38 mouse cellular contexts compared by ENCODE assay signal in the genomic region with DNA sequence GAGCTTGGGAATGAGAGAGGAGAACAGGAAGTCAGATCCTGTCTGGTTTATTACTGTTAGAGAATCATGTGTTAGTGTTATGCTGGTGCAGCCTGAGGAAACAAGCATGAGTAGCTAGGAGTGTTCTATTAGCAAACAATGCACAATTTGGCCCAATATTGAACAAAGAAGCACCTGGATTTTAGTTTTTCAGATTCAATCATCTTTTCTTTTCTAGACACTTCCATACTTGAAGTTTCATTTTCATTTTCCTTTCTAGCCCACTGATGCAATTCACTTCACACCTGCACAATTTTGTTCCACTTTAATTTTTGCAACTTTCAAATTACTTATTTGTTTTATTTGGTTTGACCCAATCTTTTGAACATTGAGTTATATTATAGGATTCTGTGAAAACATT. TPM values are rescaled to one million over a fixed set of nuclear protein-coding genes. Genes with fewer than 3 reads are reported as not detected.
"Had no signal": no experiment of that assay in that cellular context is flagged by ENCODE, and none has a peak within 500 bp of the region (broad histone marks: within the 10 kb centered on the region; RNA-seq: fewer than 3 reads in every experiment).

No protein-coding gene starts in this region.

- H3K4me3 ChIP-seq: embryonic facial prominence, embryonic 10.5 days; embryonic facial prominence, embryonic 12.5 days; embryonic facial prominence, embryonic 13.5 days; embryonic facial prominence, embryonic 15.5 days; erythroblast, embryonic 14.5 days; forebrain, embryonic 10.5 days; forebrain, embryonic 12.5 days; forebrain, embryonic 13.5 days; forebrain, embryonic 15.5 days; gastrocnemius, adult 2 months; heart, adult 2 months; heart, embryonic 10.5 days had no signal

- H3K36me3 ChIP-seq: embryonic facial prominence, embryonic 10.5 days; embryonic facial prominence, embryonic 12.5 days; embryonic facial prominence, embryonic 13.5 days; embryonic facial prominence, embryonic 15.5 days; forebrain, embryonic 10.5 days; forebrain, embryonic 12.5 days; forebrain, embryonic 15.5 days; heart, embryonic 10.5 days had no signal

- H3K9me3 ChIP-seq: embryonic facial prominence, embryonic 10.5 days; embryonic facial prominence, embryonic 12.5 days; embryonic facial prominence, embryonic 13.5 days; embryonic facial prominence, embryonic 15.5 days; forebrain, embryonic 10.5 days; forebrain, embryonic 12.5 days; forebrain, embryonic 13.5 days; forebrain, embryonic 15.5 days; heart, embryonic 10.5 days had no signal

- H3K9ac ChIP-seq: embryonic facial prominence, embryonic 12.5 days; embryonic facial prominence, embryonic 13.5 days; embryonic facial prominence, embryonic 15.5 days; forebrain, embryonic 12.5 days; forebrain, embryonic 13.5 days; forebrain, embryonic 15.5 days; forebrain, postnatal 0 days had no signal

- H3K4me2 ChIP-seq: embryonic facial prominence, embryonic 12.5 days; embryonic facial prominence, embryonic 13.5 days; embryonic facial prominence, embryonic 15.5 days; forebrain, embryonic 12.5 days; forebrain, embryonic 13.5 days; forebrain, embryonic 15.5 days had no signal

- H3K27ac ChIP-seq: embryonic facial prominence, embryonic 10.5 days; embryonic facial prominence, embryonic 12.5 days; embryonic facial prominence, embryonic 13.5 days; embryonic facial prominence, embryonic 15.5 days; forebrain, embryonic 10.5 days; forebrain, embryonic 12.5 days; forebrain, embryonic 13.5 days; forebrain, embryonic 15.5 days; gastrocnemius, adult 2 months; heart, adult 2 months; heart, embryonic 10.5 days had no signal

- DNase-seq: cerebellum, adult 9-10 months; cerebellum, adult 9-11 months; cerebellum, postnatal 10 days; cerebellum, postnatal 14 days; cerebellum, postnatal 25 days; cerebellum, postnatal 36 days; embryo, embryonic 11 days; forebrain, postnatal 0 days; gastrocnemius, adult 2 months; gastrocnemius, postnatal 14 days; gastrocnemius, postnatal 25 days; gastrocnemius, postnatal 36 days; heart, adult 11 months; heart, adult 18-20 months; heart, adult 2 months had no signal

- H3K4me1 ChIP-seq: embryonic facial prominence, embryonic 10.5 days; embryonic facial prominence, embryonic 12.5 days; embryonic facial prominence, embryonic 13.5 days; embryonic facial prominence, embryonic 15.5 days; forebrain, embryonic 10.5 days; forebrain, embryonic 12.5 days; forebrain, embryonic 13.5 days; forebrain, embryonic 15.5 days; heart, embryonic 10.5 days had no signal

- H3K27me3 ChIP-seq: embryonic facial prominence, embryonic 12.5 days; embryonic facial prominence, embryonic 13.5 days; embryonic facial prominence, embryonic 15.5 days; forebrain, embryonic 12.5 days; forebrain, embryonic 13.5 days; forebrain, embryonic 15.5 days had no signal

RNA-seq across cellular contexts. Expression of a gene that starts 35.7 kb away (rescaled TPM):
- total RNA-seq: common myeloid progenitor, adult 5-6 weeks; forebrain, postnatal 0 days; gastrocnemius, adult 18-20 months; gastrocnemius, adult 2 months; gastrocnemius, adult 8-10 months; gastrocnemius, postnatal 14 days; gastrocnemius, postnatal 25 days; gastrocnemius, postnatal 36 days; gastrocnemius, postnatal 4 days; granulocyte monocyte progenitor cell, adult 5-6 weeks; heart, adult 18-20 months; heart, adult 2 months; heart, adult 8-10 months had no signal
- polyA plus RNA-seq: cortical plate, adult 2 months; embryonic facial prominence, embryonic 10.5 days; embryonic facial prominence, embryonic 11.5 days; embryonic facial prominence, embryonic 12.5 days; embryonic facial prominence, embryonic 13.5 days; embryonic facial prominence, embryonic 14.5 days; embryonic facial prominence, embryonic 15.5 days; erythroblast, embryonic 14.5 days; forebrain, embryonic 10.5 days; forebrain, embryonic 11.5 days; forebrain, embryonic 12.5 days; forebrain, embryonic 13.5 days; forebrain, embryonic 14.5 days; forebrain, embryonic 15.5 days; forebrain, embryonic 16.5 days; forebrain, postnatal 0 days; gonadal fat pad, adult 2 months; heart, adult 2 months; heart, embryonic 10.5 days had no signal
